Comparison of ENCODE assay signal across 8 mouse cellular contexts in the genomic region with DNA sequence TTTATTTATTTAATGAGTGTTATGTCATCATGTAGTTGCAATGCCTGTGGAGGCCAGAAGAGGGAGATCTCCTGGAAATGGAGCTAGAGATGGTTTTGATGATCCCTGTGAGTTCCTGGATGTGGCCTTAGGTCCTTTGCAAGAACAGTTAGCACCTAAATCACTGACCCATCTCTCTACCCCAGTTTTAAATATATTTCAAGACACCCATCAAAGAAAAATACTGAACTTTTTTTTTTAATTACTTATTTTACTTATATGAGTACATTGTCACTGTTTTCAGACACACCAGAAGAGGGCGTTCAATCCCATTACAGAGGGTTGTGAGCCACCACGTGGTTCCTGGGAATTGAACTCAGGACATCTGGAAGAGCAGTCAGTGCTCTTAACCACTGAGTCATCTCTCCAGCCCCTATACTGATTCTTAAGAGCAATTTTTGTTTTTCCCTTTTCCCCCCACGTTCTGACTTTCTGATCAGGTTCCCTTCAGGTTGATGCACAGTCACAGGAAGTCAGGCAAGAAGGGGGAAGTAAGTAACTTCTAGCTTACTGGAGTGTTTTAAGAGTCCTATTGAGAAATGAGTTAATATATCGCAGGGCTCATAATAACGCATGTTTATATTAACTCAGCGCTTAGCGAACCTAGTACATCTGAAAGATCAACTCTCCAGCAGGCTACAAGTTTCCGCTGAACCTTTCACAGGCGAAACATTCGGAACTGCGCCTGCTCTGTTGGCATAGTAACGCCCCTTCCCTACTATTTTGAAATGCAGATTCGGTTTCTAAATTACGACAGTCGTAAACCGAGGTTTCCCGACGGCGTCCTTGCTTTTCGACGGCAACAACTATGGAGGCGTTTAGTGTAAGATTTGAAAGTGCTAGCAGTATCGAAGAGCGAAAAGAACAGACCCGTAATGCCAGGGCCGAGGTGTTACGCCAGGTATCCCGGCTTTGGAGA. TPM values are rescaled to one million over a fixed set of nuclear protein-coding genes. Genes with fewer than 3 reads are reported as not detected.
DNase-seq lines count a peak whose midpoint lies in the region; ATAC-seq and TF ChIP-seq lines count a peak whose summit lies in the region.

A gene (plus strand): TSS at position 342 of the 958 bp plus-strand sequence.

- no peaks in the 10 kb centered on the region for H3K27me3 ChIP-seq in hindbrain, embryonic 10.5 days (ENCODE audit: insufficient read depth, poor library complexity, severe bottlenecking)
- no peaks in the 10 kb centered on the region for H3K27me3 ChIP-seq in lung, postnatal 0 days (replicated peaks; ENCODE audit: insufficient read depth, low read length)

- H3K4me2 ChIP-seq in lung, postnatal 0 days (replicated peaks; ENCODE audit: low read depth, low read length) = peak within 1 kb of the TSS; percentile 60

- no peaks in the 10 kb centered on the region for H3K9me3 ChIP-seq in hindbrain, embryonic 10.5 days
- H3K9me3 ChIP-seq in lung, postnatal 0 days (ENCODE audit: low read length) = no peaks in the 10 kb centered on the region

- peak; percentile 98 for ATAC-seq in frontal cortex, adult (ENCODE audit: low TSS enrichment)
- peak; percentile 93 for ATAC-seq in lung, postnatal 0 days

- peak within 1 kb of the TSS; percentile 84 for H3K27ac ChIP-seq in hindbrain, embryonic 10.5 days
- peak within 1 kb of the TSS; percentile 74 for H3K27ac ChIP-seq in lung, postnatal 0 days (ENCODE audit: low read length)

- peaks cover 5% of the 10 kb centered on the region; the same call in 1 of the 2 replicates for H3K4me1 ChIP-seq in hindbrain, embryonic 10.5 days (replicated peaks)
- no peaks in the 10 kb centered on the region for H3K4me1 ChIP-seq in lung, postnatal 0 days (ENCODE audit: insufficient read depth, low read depth, low read length)

- peak within 1 kb of the TSS; percentile 60 for H3K4me3 ChIP-seq in hindbrain, embryonic 10.5 days
- peak within 1 kb of the TSS; percentile 78 for H3K4me3 ChIP-seq in lung, postnatal 0 days (ENCODE audit: low read depth, low read length)

- peak; percentile 93 for DNase-seq in Muller cell, postnatal 12 days (ENCODE audit: inconsistent ontology term)
- peak; percentile 88 for DNase-seq in cerebellum, adult 9-10 months
- peak; percentile 80 for DNase-seq in hindbrain, embryonic 10.5 days (ENCODE audit: low spot score)
- peak; percentile 90 for DNase-seq in layer of hippocampus, adult 9-11 months
- peak; percentile 98 for DNase-seq in lung, postnatal 0 days (ENCODE audit: low spot score)
- DNase-seq in ovary, postnatal 14 days (ENCODE audit: low spot score) = peak; percentile 68
- DNase-seq in thymus, postnatal 14 days = peak; percentile 85

- WGBS in hindbrain, embryonic 10.5 days = under 1% methylated on average over 28 of the region's 28 CpGs
- under 1% methylated on average over 28 of the region's 28 CpGs for WGBS in lung, postnatal 0 days

- H3K36me3 ChIP-seq in hindbrain, embryonic 10.5 days = no peaks in the 10 kb centered on the region
- H3K36me3 ChIP-seq in lung, postnatal 0 days (ENCODE audit: insufficient read depth, low read length) = no peaks in the 10 kb centered on the region

- peak within 1 kb of the TSS; percentile 66 for H3K9ac ChIP-seq in lung, postnatal 0 days (replicated peaks; ENCODE audit: low read depth)

- peak; percentile 62 for TF ChIP-seq CTCF in lung, postnatal 0 days (IDR thresholded peaks at IDR 0.05)

- TF ChIP-seq EP300 in lung, postnatal 0 days (IDR thresholded peaks at IDR 0.05) = 0 out of 2 replicates have a peak, but pooled peaks have one; percentile 7

RNA-seq across cellular contexts. Expression of the gene that starts here (rescaled TPM):
- polyA plus RNA-seq in hindbrain, embryonic 10.5 days (2016; fragmentation: Nextera tagmentation; extraction: Ambion mirVana) = 10.9 and 12.9 TPM in 2 replicates
- polyA plus RNA-seq in lung, postnatal 0 days (2015; fragmentation: Nextera tagmentation; extraction: Ambion mirVana) = 8.2 and 9.9 TPM in 2 replicates

Comparison
In these comparisons a context has a peak if more than half of its experiments do, and no peak if none do; other contexts are left out.
1. Peak in every context shown above with its lines: DNase-seq, ATAC-seq, H3K4me3 ChIP-seq and H3K27ac ChIP-seq.